Mouse (Mus musculus) cortical plate, adult 2 months (tissue): ENCODE measurements around the gene Tubb4a.

Source experiments
- CTCF ChIP-seq: fragments of 200-500 bp; IDR thresholded peaks from 2 replicates; pipeline ENCODE4 v1.5.1; 2011; ENCODE audit warnings: mild to moderate bottlenecking, control low read depth, low read length; ENCODE audit not compliant: insufficient read depth; ENCODE audit errors: extremely low read depth
- POLR2A ChIP-seq: fragments of 200-500 bp; IDR thresholded peaks from 2 replicates; pipeline ENCODE4 v1.6.1; 2011; ENCODE audit warnings: mild to moderate bottlenecking, low read length, control low read depth; ENCODE audit not compliant: insufficient read depth; ENCODE audit errors: extremely low read depth

DNA sequence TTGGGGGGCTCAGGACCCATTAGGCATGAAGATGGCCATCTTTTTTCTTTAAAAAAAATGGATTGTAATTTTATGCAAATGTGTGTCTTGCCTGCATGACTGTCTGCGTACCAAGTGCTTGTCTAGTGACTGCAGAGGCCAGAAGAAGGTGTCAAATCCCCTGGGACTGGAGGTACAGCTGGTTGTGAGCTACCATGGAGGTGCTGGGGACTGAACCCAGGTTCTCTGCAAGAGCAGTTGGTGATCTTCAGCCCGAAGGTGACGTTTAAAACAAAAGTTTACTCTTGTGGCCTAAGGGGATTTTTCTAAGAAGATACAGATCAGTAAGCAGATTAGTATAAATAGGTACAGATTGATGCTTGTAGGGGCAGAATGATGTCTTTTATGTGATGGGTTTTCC, 48.1 kb upstream of the Tubb4a start:
- no peak for TF ChIP-seq POLR2A
- TF ChIP-seq CTCF = no peak
